Mouse (Mus musculus) MEL (cell line): Measurements from ENCODE around the gene Col8a1. TPM values are rescaled to one million over a fixed set of nuclear protein-coding genes. Genes with fewer than 3 reads are reported as not detected.
A peak's percentile ranks its signal among the peaks of the same experiment; 100 is the strongest.

Experiments used
- DNase-seq: peaks from one replicate; pipeline ENCODE4 v3.0.0; 2011; ENCODE audit warnings: low read depth, low spot score
- H3K27ac ChIP-seq: 2 replicates; pipeline ENCODE4 v1.5.1; 2012; ENCODE audit warnings: low read depth, mild to moderate bottlenecking, control low read depth, low read length, moderate library complexity; ENCODE audit not compliant: control insufficient read depth
- H3K27me3 ChIP-seq, 2 experiments: fragments of 150-350 bp in 1 of 2; sonication (generic) in 1 of 2; 2 replicates each; pipeline ENCODE4 v1.6.1; 2012; ENCODE audit warnings: low read length in 2 of 2, mild to moderate bottlenecking in 2 of 2, improper control_type of control experiment in 1 of 2, moderate library complexity in 1 of 2; ENCODE audit not compliant: insufficient read depth in 2 of 2, control insufficient read depth in 1 of 2
- H3K36me3 ChIP-seq, 2 experiments: 2 replicates each; pipeline ENCODE4 v1.6.1; 2012 to 2014; ENCODE audit warnings: low read length in 2 of 2, improper control_type of control experiment in 1 of 2, inconsistent platforms in 1 of 2, mild to moderate bottlenecking in 1 of 2; ENCODE audit not compliant: insufficient read depth in 2 of 2, control insufficient read depth in 1 of 2
- H3K4me1 ChIP-seq, 2 experiments: fragments of 150-350 bp in 1 of 2; sonication (generic) in 1 of 2; 2 replicates each; pipeline ENCODE4 v1.6.1; 2012; ENCODE audit warnings: low read length in 2 of 2, improper control_type of control experiment in 1 of 2, mild to moderate bottlenecking in 1 of 2; ENCODE audit not compliant: insufficient read depth in 2 of 2, control insufficient read depth in 1 of 2
- H3K4me3 ChIP-seq, 2 experiments: fragments of 150-350 bp in 1 of 2; sonication (generic) in 1 of 2; 2 replicates each; pipeline ENCODE4 v1.5.1; 2012; ENCODE audit warnings: low read depth in 2 of 2, low read length in 2 of 2, mild to moderate bottlenecking in 2 of 2, moderate library complexity in 2 of 2, control low read depth in 1 of 2, improper control_type of control experiment in 1 of 2; ENCODE audit not compliant: control insufficient read depth in 1 of 2, insufficient read depth in 1 of 2
- H3K79me2 ChIP-seq: 2 replicates; pipeline ENCODE4 v1.6.1; 2012; ENCODE audit warnings: mild to moderate bottlenecking, low read length, moderate library complexity; ENCODE audit not compliant: control insufficient read depth, poor library complexity, insufficient read depth
- H3K9ac ChIP-seq: 2 replicates; pipeline ENCODE4 v1.6.1; 2012; ENCODE audit warnings: low read depth, mild to moderate bottlenecking, control low read depth, low read length, moderate library complexity; ENCODE audit not compliant: control insufficient read depth, poor library complexity, severe bottlenecking
- H3K9me3 ChIP-seq: fragments of 150-350 bp; sonication (generic); replicated peaks from 2 replicates; pipeline ENCODE4 v1.6.1; 2012; ENCODE audit warnings: mild to moderate bottlenecking, low read length, improper control_type of control experiment, moderate library complexity; ENCODE audit not compliant: insufficient read depth
- BHLHE40 ChIP-seq: IDR thresholded peaks from 2 replicates; pipeline ENCODE4 v1.6.1; 2012; ENCODE audit warnings: low read depth, mild to moderate bottlenecking, inconsistent platforms, low read length, improper control_type of control experiment, borderline replicate concordance
- CHD1 ChIP-seq: IDR thresholded peaks from 2 replicates; pipeline ENCODE4 v1.6.1; 2012; ENCODE audit warnings: low read depth, mild to moderate bottlenecking, inconsistent platforms, low read length, improper control_type of control experiment
- CHD2 ChIP-seq: IDR thresholded peaks from 2 replicates; pipeline ENCODE4 v1.6.1; 2011; ENCODE audit warnings: low read length, improper control_type of control experiment
- CTCF ChIP-seq, 3 experiments: IDR thresholded peaks in 2 of 3; conservative IDR thresholded peaks in 1 of 3; 2 replicates each; pipeline ENCODE4 v1.5.1; 2011 to 2012; ENCODE audit warnings: low read length in 3 of 3, low read depth in 2 of 3, mild to moderate bottlenecking in 2 of 3, improper control_type of control experiment in 1 of 3, inconsistent platforms in 1 of 3, mixed read lengths in 1 of 3, moderate library complexity in 1 of 3; ENCODE audit not compliant: control insufficient read depth in 1 of 3, insufficient read depth in 1 of 3, poor library complexity in 1 of 3, severe bottlenecking in 1 of 3
- E2F4 ChIP-seq: IDR thresholded peaks from 2 replicates; pipeline ENCODE4 v1.6.1; 2011; ENCODE audit warnings: low read depth, low read length, improper control_type of control experiment, borderline replicate concordance
- ELF1 ChIP-seq: IDR thresholded peaks from 2 replicates; pipeline ENCODE4 v1.6.1; 2014; ENCODE audit warnings: low read depth, mild to moderate bottlenecking, inconsistent platforms, low read length, improper control_type of control experiment, moderate library complexity
- EP300 ChIP-seq, 2 experiments: IDR thresholded peaks; 2 replicates each; pipeline ENCODE4 v1.6.1; 2011; ENCODE audit warnings: improper control_type of control experiment in 2 of 2, low read length in 2 of 2, low read depth in 1 of 2, mild to moderate bottlenecking in 1 of 2
- ETS1 ChIP-seq: IDR thresholded peaks from 2 replicates; pipeline ENCODE4 v1.6.1; 2012; ENCODE audit warnings: low read depth, mild to moderate bottlenecking, inconsistent platforms, low read length, improper control_type of control experiment, moderate library complexity
- GATA1 ChIP-seq: IDR thresholded peaks from 2 replicates; pipeline ENCODE4 v1.6.1; 2011; ENCODE audit warnings: low read depth, low read length, improper control_type of control experiment
- JUND ChIP-seq: IDR thresholded peaks from 2 replicates; pipeline ENCODE4 v1.6.1; 2011; ENCODE audit warnings: low read depth, mild to moderate bottlenecking, improper control_type of control experiment, low read length
- KAT2A ChIP-seq: conservative IDR thresholded peaks from 2 replicates; pipeline ENCODE4 v1.6.1; 2012; ENCODE audit warnings: low read depth, low read length, improper control_type of control experiment, inconsistent platforms
- MAFK ChIP-seq: IDR thresholded peaks from 2 replicates; pipeline ENCODE4 v1.6.1; 2011; ENCODE audit warnings: low read depth, mild to moderate bottlenecking, low read length, improper control_type of control experiment, borderline replicate concordance
- MAZ ChIP-seq: IDR thresholded peaks from 2 replicates; pipeline ENCODE4 v1.6.1; 2012; ENCODE audit warnings: low read depth, mild to moderate bottlenecking, inconsistent platforms, low read length, improper control_type of control experiment
- MYB ChIP-seq: IDR thresholded peaks from 2 replicates; pipeline ENCODE4 v1.6.1; 2011; ENCODE audit warnings: mild to moderate bottlenecking, low read depth, low read length, improper control_type of control experiment
- MYC ChIP-seq: IDR thresholded peaks from 2 replicates; pipeline ENCODE4 v1.6.1; 2011; ENCODE audit warnings: low read depth, mild to moderate bottlenecking, low read length, improper control_type of control experiment, moderate library complexity
- NELFE ChIP-seq: IDR thresholded peaks from 2 replicates; pipeline ENCODE4 v1.6.1; 2011; ENCODE audit warnings: low read depth, low read length, improper control_type of control experiment
- NRF1 ChIP-seq: IDR thresholded peaks from 2 replicates; pipeline ENCODE4 v1.6.1; 2014; ENCODE audit warnings: low read depth, mild to moderate bottlenecking, inconsistent platforms, low read length, improper control_type of control experiment, moderate library complexity; ENCODE audit not compliant: poor library complexity, insufficient read depth, severe bottlenecking
- POLR2A ChIP-seq, 2 experiments: IDR thresholded peaks; 2 replicates each; pipeline ENCODE4 v1.6.1; 2011 to 2012; ENCODE audit warnings: low read length in 2 of 2, mild to moderate bottlenecking in 2 of 2, control low read depth in 1 of 2, improper control_type of control experiment in 1 of 2, low read depth in 1 of 2, moderate library complexity in 1 of 2; ENCODE audit not compliant: control insufficient read depth in 1 of 2, insufficient read depth in 1 of 2, poor library complexity in 1 of 2
- RAD21 ChIP-seq: IDR thresholded peaks from 2 replicates; pipeline ENCODE4 v1.6.1; 2011; ENCODE audit warnings: mild to moderate bottlenecking, low read depth, low read length, improper control_type of control experiment
- RCOR1 ChIP-seq: IDR thresholded peaks from 2 replicates; pipeline ENCODE4 v1.6.1; 2012; ENCODE audit warnings: low read depth, mild to moderate bottlenecking, inconsistent platforms, low read length, improper control_type of control experiment
- SIN3A ChIP-seq: IDR thresholded peaks from 2 replicates; pipeline ENCODE4 v1.6.1; 2012; ENCODE audit warnings: low read length, improper control_type of control experiment, inconsistent platforms
- SMC3 ChIP-seq: IDR thresholded peaks from 2 replicates; pipeline ENCODE4 v1.6.1; 2011; ENCODE audit warnings: low read depth, low read length, improper control_type of control experiment
- TCF12 ChIP-seq: IDR thresholded peaks from 2 replicates; pipeline ENCODE4 v1.6.1; 2014; ENCODE audit warnings: low read depth, mild to moderate bottlenecking, inconsistent platforms, low read length, improper control_type of control experiment, moderate library complexity
- USF2 ChIP-seq, 2 experiments: IDR thresholded peaks; 2 replicates each; pipeline ENCODE4 v1.6.1; 2011 to 2012; ENCODE audit warnings: improper control_type of control experiment in 2 of 2, low read length in 2 of 2, borderline replicate concordance in 1 of 2, inconsistent platforms in 1 of 2, low read depth in 1 of 2, mild to moderate bottlenecking in 1 of 2; ENCODE audit not compliant: insufficient read depth in 1 of 2
- ZC3H11A ChIP-seq: IDR thresholded peaks from 2 replicates; pipeline ENCODE4 v1.6.1; 2012; ENCODE audit warnings: low read depth, mild to moderate bottlenecking, inconsistent platforms, low read length, improper control_type of control experiment
- ZMIZ1 ChIP-seq: IDR thresholded peaks from 2 replicates; pipeline ENCODE4 v1.6.1; 2012; ENCODE audit warnings: low read depth, mild to moderate bottlenecking, inconsistent platforms, low read length, improper control_type of control experiment, moderate library complexity
- ZNF384 ChIP-seq: IDR thresholded peaks from 2 replicates; pipeline ENCODE4 v1.6.1; 2012; ENCODE audit warnings: low read depth, mild to moderate bottlenecking, inconsistent platforms, low read length, improper control_type of control experiment
- polyA plus RNA-seq, 2 experiments: library from polyadenylated mRNA; stranded (reverse) in 1 of 2; unstranded in 1 of 2; fragments of >175 nt in 1 of 2; fragments of >200 nt in 1 of 2; gene quantifications; 2 replicates each; pipeline versions ENCODE4 v1.2.1 to v1.2.4; 2012; ENCODE audit warnings: low replicate concordance in 2 of 2, low read depth in 1 of 2; ENCODE audit not compliant: insufficient read length in 2 of 2, insufficient read depth in 1 of 2, missing spikeins in 1 of 2
- total RNA-seq: library from RNA; depleted of rRNA; stranded (reverse); fragments of 300-350 nt; gene quantifications from 2 replicates; pipeline ENCODE4 v1.2.3, GENCODE M21; 2012

Col8a1 gene
- total and polyA plus RNA-seq, 3 experiments = not detected

DNA sequence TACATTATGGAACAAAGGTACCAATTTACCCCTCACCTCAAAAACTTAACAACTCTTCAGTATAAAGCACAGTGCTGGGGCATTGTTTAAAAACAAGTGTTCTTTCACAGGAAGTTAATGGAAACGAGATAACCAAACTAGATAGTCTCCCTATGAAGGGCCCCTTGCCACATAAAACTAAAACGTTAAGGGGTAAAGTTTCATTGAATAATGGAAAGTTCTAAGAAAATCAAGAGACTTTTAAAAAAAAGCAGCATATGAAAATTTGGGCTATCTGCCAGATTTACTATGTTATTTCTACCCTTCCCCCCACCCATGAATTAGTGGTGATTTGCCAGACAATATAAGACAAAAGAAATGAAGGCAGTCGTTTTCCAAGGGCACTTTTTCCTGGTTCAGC is 169.3 kb downstream of the Col8a1 start:
- Histone ChIP-seq H3K79me2 (peaks cover 17% of the 10 kb centered on the region), H3K27ac (peak overlapping the region; percentile 38), H3K9ac (no peak overlapping the region), H3K4me3 (peak overlapping the region in 1 of 2 experiments; percentile 32; a peak in 1 of 4 replicates), H3K27me3 (no peaks in the 10 kb centered on the region), H3K9me3 (no peaks in the 10 kb centered on the region), H3K36me3 (peaks cover 0 to 13% of the 10 kb centered on the region in 2 experiments; a peak in 2 of 4 replicates), H3K4me1 (peaks cover 9 to 12% of the 10 kb centered on the region in 2 experiments; a peak in 3 of 4 replicates)
- no peak for TF ChIP-seq MAZ
- TF ChIP-seq GATA1 = peak; percentile 69
- peak; percentile 36; the same call in 1 of the 2 replicates for TF ChIP-seq TCF12
- peak; percentile 43; the same call in 1 of the 2 replicates for TF ChIP-seq SIN3A
- TF ChIP-seq CTCF (IDR thresholded peaks at IDR 0.05 in 2 of 3, conservative IDR thresholded peaks at IDR 0.05 in 1 of 3; ENCODE audit: control insufficient read depth in 1 of 3, insufficient read depth in 1 of 3, low read depth in 2 of 3, low read length in 3 of 3, poor library complexity in 1 of 3, severe bottlenecking in 1 of 3) = no peak
- peak; percentile 33; the same call in 1 of the 2 replicates for TF ChIP-seq ETS1
- no peak for TF ChIP-seq BHLHE40
- TF ChIP-seq E2F4 = no peak
- no peak for TF ChIP-seq MYC
- TF ChIP-seq NRF1 = no peak
- 0 out of 2 replicates have a peak, but pooled peaks have one; percentile 20 for TF ChIP-seq MYB
- peak; percentile 59; the same call in 1 of the 2 replicates for TF ChIP-seq ZNF384
- TF ChIP-seq EP300 (IDR thresholded peaks at IDR 0.05; ENCODE audit: low read depth in 1 of 2, low read length in 2 of 2) = peak; percentile 63 to 75
- 0 out of 2 replicates have a peak, but pooled peaks have one; percentile 34 for TF ChIP-seq RCOR1
- no peak for TF ChIP-seq USF2 (IDR thresholded peaks at IDR 0.05; ENCODE audit: borderline replicate concordance in 1 of 2, insufficient read depth in 1 of 2, low read depth in 1 of 2, low read length in 2 of 2)
- TF ChIP-seq NELFE = no peak
- peak; percentile 50 for DNase-seq

GRCm38 (mm10) chr16:57582008-57582407 is 172.5 kb downstream of the Col8a1 start:
- Histone ChIP-seq H3K9me3 (no peaks in the 10 kb centered on the region), H3K36me3 (peaks cover 0 to 13% of the 10 kb centered on the region in 2 experiments; a peak in 2 of 4 replicates), H3K4me3 (no peak overlapping the region), H3K79me2 (peaks cover 23% of the 10 kb centered on the region), H3K27me3 (no peaks in the 10 kb centered on the region), H3K4me1 (peaks cover 9 to 12% of the 10 kb centered on the region in 2 experiments; a peak in 3 of 4 replicates), H3K27ac (no peak overlapping the region), H3K9ac (no peak overlapping the region)
- TF ChIP-seq SMC3 = no peak
- TF ChIP-seq ETS1 = no peak
- no peak for TF ChIP-seq CHD2
- no peak for TF ChIP-seq NRF1
- TF ChIP-seq CHD1 = no peak
- TF ChIP-seq KAT2A = no peak
- no peak for TF ChIP-seq NELFE
- no peak for TF ChIP-seq CTCF (IDR thresholded peaks at IDR 0.05 in 2 of 3, conservative IDR thresholded peaks at IDR 0.05 in 1 of 3; ENCODE audit: control insufficient read depth in 1 of 3, insufficient read depth in 1 of 3, low read depth in 2 of 3, low read length in 3 of 3, poor library complexity in 1 of 3, severe bottlenecking in 1 of 3)
- TF ChIP-seq TCF12 = no peak
- TF ChIP-seq ZC3H11A = no peak
- TF ChIP-seq USF2 (IDR thresholded peaks at IDR 0.05; ENCODE audit: borderline replicate concordance in 1 of 2, insufficient read depth in 1 of 2, low read depth in 1 of 2, low read length in 2 of 2) = no peak
- TF ChIP-seq POLR2A (IDR thresholded peaks at IDR 0.05; ENCODE audit: control insufficient read depth in 1 of 2, insufficient read depth in 1 of 2, low read depth in 1 of 2, low read length in 2 of 2, poor library complexity in 1 of 2) = no peak
- TF ChIP-seq RAD21 = no peak
- TF ChIP-seq MAFK = no peak
- TF ChIP-seq BHLHE40 = no peak
- no peak for TF ChIP-seq ELF1
- no peak for TF ChIP-seq ZMIZ1
- TF ChIP-seq JUND = no peak
- no peak for TF ChIP-seq MYC
- TF ChIP-seq GATA1 = no peak
- no peak for DNase-seq
